Mouse (Mus musculus) heart, embryonic 16.5 days (tissue): ENCODE data around the gene Chrng. TPM values are rescaled to one million over a fixed set of nuclear protein-coding genes. Genes with fewer than 3 reads are reported as not detected.

Experiments used
- ATAC-seq: fragments of 200-750 bp; cut with Nextera tagmentation; replicated peaks from 2 replicates; pipeline ENCODE4 v1.8.0; 2017; ENCODE audit warnings: moderate number of reproducible peaks; ENCODE audit not compliant: insufficient read depth, low FRiP score; ENCODE audit errors: extremely low read depth
- H3K27ac ChIP-seq: fragments of 300-500 bp; sonication (generic); 2 replicates; pipeline ENCODE4 v1.5.1; 2014; ENCODE audit warnings: mild to moderate bottlenecking, low read length, control low read depth, moderate library complexity
- H3K27me3 ChIP-seq: fragments of 300-500 bp; sonication (generic); 2 replicates; pipeline ENCODE4 v1.6.1; 2014; ENCODE audit warnings: low read length, mixed read lengths; ENCODE audit not compliant: control insufficient read depth, insufficient read depth
- H3K36me3 ChIP-seq: fragments of 300-500 bp; sonication (generic); 2 replicates; pipeline ENCODE4 v1.6.1; 2014; ENCODE audit not compliant: control insufficient read depth, insufficient read depth
- H3K4me1 ChIP-seq: fragments of 300-500 bp; sonication (generic); 2 replicates; pipeline ENCODE4 v1.6.1; 2014; ENCODE audit warnings: low read length, mixed read lengths; ENCODE audit not compliant: control insufficient read depth, insufficient read depth
- H3K4me2 ChIP-seq: fragments of 300-500 bp; sonication (generic); 2 replicates; pipeline ENCODE4 v1.6.1; 2014; ENCODE audit warnings: low read depth, mild to moderate bottlenecking, control low read depth, low read length
- H3K4me3 ChIP-seq: fragments of 300-500 bp; sonication (generic); 2 replicates; pipeline ENCODE4 v1.5.1; 2014; ENCODE audit warnings: mild to moderate bottlenecking, control low read depth, low read length
- H3K9ac ChIP-seq: fragments of 300-500 bp; sonication (generic); 2 replicates; pipeline ENCODE4 v1.6.1; 2014; ENCODE audit warnings: low read length, control low read depth
- H3K9me3 ChIP-seq: fragments of 300-500 bp; sonication (generic); replicated peaks from 2 replicates; pipeline ENCODE4 v1.6.1; 2016; ENCODE audit warnings: low read length; ENCODE audit not compliant: control insufficient read depth
- WGBS: fragments of 180-500 bp; shearing (Covaris S2); extraction: QIAGEN DNeasy Blood & Tissue Kit; methylation state at CpG from one replicate; pipeline ENCODE4 v1.1.7; 2014; 5-methylcytosine and 5-hydroxymethylcytosine counted together
- polyA plus RNA-seq: library from polyadenylated mRNA; unstranded; fragments of >200 nt; fragmentation: Nextera tagmentation; extraction: Ambion mirVana; gene quantifications from 2 replicates; pipeline ENCODE4 v1.2.1, GENCODE M21; 2015

Gene Chrng
- polyA plus RNA-seq, 1 experiment from 2014 or later = 1.6 TPM

GRCm38 (mm10) chr1:87187037-87187355 lies 17.5 kb upstream of the Chrng start:
- Histone ChIP-seq H3K27ac (no peak overlapping the region), H3K4me2 (peak overlapping the region; percentile 98), H3K9ac (peak overlapping the region; percentile 76), H3K27me3 (peaks cover 70% of the 10 kb centered on the region), H3K9me3 (no peaks in the 10 kb centered on the region), H3K36me3 (no peaks in the 10 kb centered on the region), H3K4me3 (peak overlapping the region; percentile 71), H3K4me1 (peaks cover 9% of the 10 kb centered on the region; the same call in 1 of the 2 replicates)
- ATAC-seq = no peak
- WGBS = 2% methylated on average over 15 of the region's 15 CpGs

GRCm38 (mm10) chr1:87190429-87190828 lies 14.0 kb upstream of the Chrng start, which contains the start of gene Chrnd:
Gene Chrnd (plus strand): TSS chr1:87190607.
- H3K27me3 ChIP-seq = peaks cover 45% of the 10 kb centered on the region
- H3K9ac ChIP-seq = no peak within 1 kb of the TSS
- peaks cover 7% of the 10 kb centered on the region; the same call in 1 of the 2 replicates for H3K4me1 ChIP-seq
- no peaks in the 10 kb centered on the region for H3K36me3 ChIP-seq
- no peak within 1 kb of the TSS for H3K27ac ChIP-seq
- H3K9me3 ChIP-seq = no peaks in the 10 kb centered on the region
- 37% methylated on average over 4 of the region's 4 CpGs for WGBS
- ATAC-seq = no peak
- no peak within 1 kb of the TSS for H3K4me3 ChIP-seq
- H3K4me2 ChIP-seq = no peak within 1 kb of the TSS

- Histone ChIP-seq H3K4me2 (no peak overlapping the region), H3K9me3 (no peaks in the 10 kb centered on the region), H3K36me3 (no peaks in the 10 kb centered on the region), H3K27ac (no peak overlapping the region), H3K4me1 (peaks cover 3% of the 10 kb centered on the region), H3K4me3 (no peak overlapping the region), H3K9ac (no peak overlapping the region), H3K27me3 (peaks cover 5% of the 10 kb centered on the region)
- WGBS = 70% methylated on average over 9 of the region's 9 CpGs
- no peak for ATAC-seq
Measured at GRCm38 (mm10) chr1:87197296-87197695, 7.2 kb upstream of the Chrng start.

- H3K4me1 ChIP-seq = peaks cover 3% of the 10 kb centered on the region
- H3K36me3 ChIP-seq = no peaks in the 10 kb centered on the region
- ATAC-seq = peak; percentile 51
- H3K9me3 ChIP-seq = no peaks in the 10 kb centered on the region
- H3K27ac ChIP-seq = peak overlapping the region; percentile 41; the same call in 1 of the 2 replicates
- H3K4me2 ChIP-seq = no peak overlapping the region
- no peak overlapping the region for H3K4me3 ChIP-seq
- 59% methylated on average over 12 of the region's 12 CpGs for WGBS
- 0 out of 2 replicates have a peak, but pooled peaks cover 2% of the 10 kb centered on the region for H3K27me3 ChIP-seq
- H3K9ac ChIP-seq = no peak overlapping the region
Measured at GRCm38 (mm10) chr1:87198119-87199065, 6.1 kb upstream of the Chrng start.

GRCm38 (mm10) chr1:87200811-87201210 lies 3.6 kb upstream of the Chrng start:
- 21% methylated on average over 2 of the region's 2 CpGs for WGBS
- Histone ChIP-seq H3K27me3 (peaks cover 4% of the 10 kb centered on the region), H3K4me2 (no peak overlapping the region), H3K36me3 (no peaks in the 10 kb centered on the region), H3K4me1 (peaks cover 3% of the 10 kb centered on the region), H3K9me3 (no peaks in the 10 kb centered on the region), H3K4me3 (no peak overlapping the region), H3K27ac (no peak overlapping the region), H3K9ac (no peak overlapping the region)
- no peak for ATAC-seq

- no peaks in the 10 kb centered on the region for H3K36me3 ChIP-seq
- H3K27me3 ChIP-seq = peaks cover 14% of the 10 kb centered on the region
- H3K4me1 ChIP-seq = peaks cover 3% of the 10 kb centered on the region
- H3K4me2 ChIP-seq = no peak overlapping the region
- no peak overlapping the region for H3K4me3 ChIP-seq
- WGBS = 32% methylated on average over 1 of the region's 1 CpGs
- ATAC-seq = no peak
- no peak overlapping the region for H3K27ac ChIP-seq
- no peaks in the 10 kb centered on the region for H3K9me3 ChIP-seq
- no peak overlapping the region for H3K9ac ChIP-seq
Measured at GRCm38 (mm10) chr1:87201848-87202247, 2.6 kb upstream of the Chrng start.

- no peak overlapping the region for H3K4me3 ChIP-seq
- H3K9ac ChIP-seq = no peak overlapping the region
- H3K4me1 ChIP-seq = no peaks in the 10 kb centered on the region; the same call in 1 of the 2 replicates
- no peaks in the 10 kb centered on the region for H3K36me3 ChIP-seq
- no peak overlapping the region for H3K27ac ChIP-seq
- WGBS = 70% methylated on average over 5 of the region's 5 CpGs
- no peak overlapping the region for H3K4me2 ChIP-seq
- peaks cover 30% of the 10 kb centered on the region for H3K27me3 ChIP-seq
- no peak for ATAC-seq
- no peaks in the 10 kb centered on the region for H3K9me3 ChIP-seq
Measured at GRCm38 (mm10) chr1:87203779-87204178, 678 bp upstream of the Chrng start.

GRCm38 (mm10) chr1:87205038-87205437 lies 581 bp downstream of the Chrng start:
- no peaks in the 10 kb centered on the region; the same call in 1 of the 2 replicates for H3K4me1 ChIP-seq
- H3K9ac ChIP-seq = no peak overlapping the region
- H3K4me2 ChIP-seq = no peak overlapping the region
- peaks cover 31% of the 10 kb centered on the region for H3K27me3 ChIP-seq
- no peaks in the 10 kb centered on the region for H3K36me3 ChIP-seq
- H3K9me3 ChIP-seq = no peaks in the 10 kb centered on the region
- no peak overlapping the region for H3K4me3 ChIP-seq
- 52% methylated on average over 6 of the region's 6 CpGs for WGBS
- no peak overlapping the region for H3K27ac ChIP-seq
- no peak for ATAC-seq

GRCm38 (mm10) chr1:87205502-87205901 lies 1.0 kb downstream of the Chrng start:
- no peak overlapping the region for H3K4me2 ChIP-seq
- no peak overlapping the region for H3K4me3 ChIP-seq
- WGBS = 28% methylated on average over 3 of the region's 3 CpGs
- no peaks in the 10 kb centered on the region for H3K36me3 ChIP-seq
- H3K9me3 ChIP-seq = no peaks in the 10 kb centered on the region
- peaks cover 31% of the 10 kb centered on the region for H3K27me3 ChIP-seq
- no peak overlapping the region for H3K27ac ChIP-seq
- no peak overlapping the region for H3K9ac ChIP-seq
- no peaks in the 10 kb centered on the region; the same call in 1 of the 2 replicates for H3K4me1 ChIP-seq
- no peak for ATAC-seq
